Mouse (Mus musculus) urinary bladder, postnatal 36 days (tissue): Measurements from ENCODE around the gene Mrgpra3.

Experiments
- DNase-seq, 2 experiments: peaks; one replicate each; pipeline ENCODE4 v3.0.0; 2022; ENCODE audit warnings: low spot score in 2 of 2, mixed read lengths in 1 of 2

Mrgpra3 gene

DNA sequence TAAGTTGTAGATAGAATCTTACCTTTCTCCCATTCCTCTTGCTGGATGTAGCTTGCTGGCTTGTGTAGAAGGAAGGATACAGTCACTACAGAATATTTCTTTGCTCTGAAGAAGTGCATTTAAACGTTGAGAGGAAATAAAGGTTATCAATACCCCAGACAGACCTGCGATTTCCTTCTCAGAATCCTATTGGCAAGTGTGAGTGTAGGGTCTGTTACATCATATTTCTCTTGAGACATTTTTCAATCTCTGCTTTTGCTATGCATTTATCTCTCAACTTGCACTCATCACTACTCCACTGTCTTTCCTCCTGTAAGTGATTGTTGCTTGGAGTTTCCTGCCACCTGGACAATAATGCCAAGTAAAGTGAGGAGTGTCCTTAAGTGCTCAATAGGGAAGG, at the start of gene Mrgpra3:
Gene Mrgpra3 (minus strand): TSS at position 101 of the 400 bp plus-strand sequence.
- no peak for DNase-seq
